Mouse (Mus musculus): Measurements from ENCODE around the gene Tecpr1. TPM values are rescaled to one million over a fixed set of nuclear protein-coding genes. Genes with fewer than 3 reads are reported as not detected.
A peak's percentile ranks its signal among the peaks of the same experiment; 100 is the strongest.

Gene Tecpr1
- polyA plus RNA-seq, 1 experiment, result 13.2 TPM

GRCm38 (mm10) chr5:144254122-144254810, 30.9 kb upstream of the Tecpr1 start:
- Histone ChIP-seq H3K9me3 (peaks cover 9% of the 10 kb centered on the region), H3K4me3 (replicated peaks) (peak overlapping the region; percentile 95), H3K27me3 (replicated peaks) (no peaks in the 10 kb centered on the region), H3K36me3 (replicated peaks; ENCODE audit: low read length) (peaks cover 22% of the 10 kb centered on the region), H3K4me1 (peaks cover 65% of the 10 kb centered on the region)
- no peak for TF ChIP-seq GATA1 (IDR thresholded peaks at IDR 0.05; ENCODE audit: borderline replicate concordance, low read length)
- no peak for TF ChIP-seq FLI1 (IDR thresholded peaks at IDR 0.05; ENCODE audit: low read length)

- no peaks in the 10 kb centered on the region for H3K27me3 ChIP-seq (replicated peaks)
- H3K4me1 ChIP-seq, result peaks cover 56% of the 10 kb centered on the region
- H3K9me3 ChIP-seq, result peaks cover 9% of the 10 kb centered on the region
- H3K36me3 ChIP-seq (replicated peaks; ENCODE audit: low read length), result peaks cover 11% of the 10 kb centered on the region
- no peak for TF ChIP-seq FLI1 (IDR thresholded peaks at IDR 0.05; ENCODE audit: low read length)
- TF ChIP-seq GATA1 (IDR thresholded peaks at IDR 0.05; ENCODE audit: borderline replicate concordance, low read length), result no peak
- H3K4me3 ChIP-seq (replicated peaks), result no peak overlapping the region
Observed at GRCm38 (mm10) chr5:144253212-144253611, 29.8 kb upstream of the Tecpr1 start.

GRCm38 (mm10) chr5:144251876-144252577, 28.6 kb upstream of the Tecpr1 start:
- TF ChIP-seq FLI1 (IDR thresholded peaks at IDR 0.05; ENCODE audit: low read length) (no peak), GATA1 (IDR thresholded peaks at IDR 0.05; ENCODE audit: borderline replicate concordance, low read length) (no peak)
- Histone ChIP-seq H3K27me3 (replicated peaks) (no peaks in the 10 kb centered on the region), H3K9me3 (peaks cover 9% of the 10 kb centered on the region), H3K4me1 (peaks cover 46% of the 10 kb centered on the region), H3K36me3 (replicated peaks; ENCODE audit: low read length) (no peaks in the 10 kb centered on the region), H3K4me3 (replicated peaks) (peak overlapping the region; percentile 19)

DNA sequence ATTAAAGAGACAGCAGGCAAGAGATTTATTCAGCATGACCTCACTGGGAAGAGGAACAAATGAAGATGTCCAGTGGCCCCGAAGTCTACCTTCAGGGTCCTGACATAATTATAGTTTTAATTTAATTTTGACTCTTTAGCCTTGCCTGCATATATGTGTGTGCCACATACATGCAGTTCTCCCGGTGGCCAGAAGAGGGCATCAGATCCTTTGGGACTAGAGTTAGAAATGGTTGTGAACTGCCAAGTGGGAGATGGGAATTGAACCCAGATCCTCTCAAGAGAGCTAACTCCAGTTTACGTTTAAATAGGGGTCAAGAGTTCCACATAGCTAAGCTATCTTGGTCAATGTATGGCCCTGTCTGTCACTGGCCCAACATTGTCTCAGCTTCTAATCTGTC, 26.5 kb upstream of the Tecpr1 start:
- Histone ChIP-seq H3K36me3 (replicated peaks; ENCODE audit: low read length) (no peaks in the 10 kb centered on the region), H3K27me3 (replicated peaks) (no peaks in the 10 kb centered on the region), H3K4me1 (peaks cover 34% of the 10 kb centered on the region), H3K4me3 (replicated peaks) (no peak overlapping the region), H3K9me3 (peaks cover 9% of the 10 kb centered on the region)
- no peak for TF ChIP-seq FLI1 (IDR thresholded peaks at IDR 0.05; ENCODE audit: low read length)
- no peak for TF ChIP-seq GATA1 (IDR thresholded peaks at IDR 0.05; ENCODE audit: borderline replicate concordance, low read length)

GRCm38 (mm10) chr5:144247906-144248585, 24.6 kb upstream of the Tecpr1 start:
- no peaks in the 10 kb centered on the region for H3K27me3 ChIP-seq (replicated peaks)
- H3K4me1 ChIP-seq, result peaks cover 22% of the 10 kb centered on the region
- no peak for TF ChIP-seq GATA1 (IDR thresholded peaks at IDR 0.05; ENCODE audit: borderline replicate concordance, low read length)
- no peak for TF ChIP-seq FLI1 (IDR thresholded peaks at IDR 0.05; ENCODE audit: low read length)
- H3K9me3 ChIP-seq, result peaks cover 9% of the 10 kb centered on the region
- H3K36me3 ChIP-seq (replicated peaks; ENCODE audit: low read length), result no peaks in the 10 kb centered on the region
- no peak overlapping the region for H3K4me3 ChIP-seq (replicated peaks)

DNA sequence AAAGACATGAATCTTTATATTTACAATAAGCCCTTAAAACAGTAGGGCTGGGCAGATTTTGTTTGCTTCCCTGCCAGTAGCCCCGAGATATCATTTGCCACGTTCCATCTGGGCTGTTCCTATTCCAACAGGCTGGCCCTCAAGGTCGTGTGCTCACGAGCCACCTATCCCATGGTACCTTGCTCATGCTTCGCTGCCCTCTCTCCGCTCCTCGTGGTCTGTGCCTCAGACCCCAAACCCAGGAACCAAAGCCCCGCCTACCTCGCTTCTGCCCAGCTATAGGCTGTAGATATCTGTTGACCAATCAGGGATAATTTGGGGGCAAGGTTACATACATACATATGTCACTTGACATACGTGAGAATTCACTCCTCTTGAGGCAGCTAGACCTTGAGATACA, 23.9 kb upstream of the Tecpr1 start:
- no peak for TF ChIP-seq GATA1 (IDR thresholded peaks at IDR 0.05; ENCODE audit: borderline replicate concordance, low read length)
- TF ChIP-seq FLI1 (IDR thresholded peaks at IDR 0.05; ENCODE audit: low read length), result no peak
- Histone ChIP-seq H3K4me3 (replicated peaks) (no peak overlapping the region), H3K27me3 (replicated peaks) (no peaks in the 10 kb centered on the region), H3K36me3 (replicated peaks; ENCODE audit: low read length) (no peaks in the 10 kb centered on the region), H3K4me1 (peaks cover 15% of the 10 kb centered on the region), H3K9me3 (peaks cover 9% of the 10 kb centered on the region)

GRCm38 (mm10) chr5:144246669-144247068, 23.3 kb upstream of the Tecpr1 start:
- TF ChIP-seq FLI1 (IDR thresholded peaks at IDR 0.05; ENCODE audit: low read length) (no peak), GATA1 (IDR thresholded peaks at IDR 0.05; ENCODE audit: borderline replicate concordance, low read length) (no peak)
- H3K4me1 ChIP-seq, result peaks cover 9% of the 10 kb centered on the region
- H3K4me3 ChIP-seq (replicated peaks), result no peak overlapping the region
- no peaks in the 10 kb centered on the region for H3K27me3 ChIP-seq (replicated peaks)
- no peaks in the 10 kb centered on the region for H3K36me3 ChIP-seq (replicated peaks; ENCODE audit: low read length)
- peaks cover 9% of the 10 kb centered on the region for H3K9me3 ChIP-seq

DNA sequence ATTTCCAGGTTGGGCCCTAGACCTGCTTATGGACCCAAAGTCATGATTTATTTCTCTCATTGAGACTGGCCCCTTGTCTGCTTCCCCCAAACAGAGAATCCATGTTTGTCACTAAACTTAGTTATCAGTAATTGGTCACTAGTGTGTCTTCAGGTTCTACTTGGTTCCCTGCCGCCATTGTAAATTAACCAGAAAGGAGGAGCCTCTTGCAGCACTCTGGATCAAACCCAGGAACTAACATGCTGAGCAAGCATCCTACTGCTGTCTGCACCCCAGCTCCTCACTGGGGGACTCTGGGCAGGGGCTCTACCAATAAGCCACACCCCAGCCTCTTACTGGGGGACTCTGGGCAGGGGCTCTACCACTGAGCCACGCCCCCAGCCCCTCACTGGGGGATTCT, 22.2 kb upstream of the Tecpr1 start:
- H3K36me3 ChIP-seq (replicated peaks; ENCODE audit: low read length), result no peaks in the 10 kb centered on the region
- H3K27me3 ChIP-seq (replicated peaks), result no peaks in the 10 kb centered on the region
- 0 out of 2 replicates have a peak, but pooled peaks cover 3% of the 10 kb centered on the region for H3K4me1 ChIP-seq
- TF ChIP-seq GATA1 (IDR thresholded peaks at IDR 0.05; ENCODE audit: borderline replicate concordance, low read length) (no peak), FLI1 (IDR thresholded peaks at IDR 0.05; ENCODE audit: low read length) (no peak)
- H3K9me3 ChIP-seq, result peaks cover 12% of the 10 kb centered on the region
- H3K4me3 ChIP-seq (replicated peaks), result no peak overlapping the region

DNA sequence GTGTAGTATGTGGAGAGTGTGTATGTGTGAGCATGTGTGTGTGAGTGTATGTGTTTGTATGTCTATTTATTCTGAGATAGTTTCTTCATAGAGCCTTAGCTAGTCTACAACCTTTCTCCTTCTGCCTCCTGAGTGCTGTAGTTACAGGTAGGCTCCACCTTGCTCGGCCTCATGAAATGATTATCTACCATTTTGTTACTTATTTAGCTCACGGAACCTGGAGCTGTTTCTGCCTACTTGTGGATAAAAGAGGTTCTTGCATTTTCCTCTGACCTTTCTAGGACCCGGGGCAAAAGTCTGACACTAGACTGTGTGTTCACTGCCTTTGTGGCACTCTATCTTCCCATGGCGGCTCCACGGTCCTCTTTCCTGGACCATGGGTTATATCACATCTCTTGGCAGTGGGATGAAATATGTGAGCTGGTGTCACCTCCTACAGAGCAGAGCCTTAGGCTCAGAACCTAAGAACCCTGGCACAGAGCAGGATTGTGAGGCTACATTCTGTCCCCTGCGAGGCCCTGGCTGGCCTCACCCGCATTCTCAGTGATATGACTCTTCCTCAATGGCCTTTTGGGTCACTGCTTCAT, 20.6 kb upstream of the Tecpr1 start, which contains the start of gene Bri3:
Gene Bri3 (plus strand): TSS at position 537 of the 587 bp plus-strand sequence.
- H3K36me3 ChIP-seq (replicated peaks; ENCODE audit: low read length), result no peaks in the 10 kb centered on the region
- TF ChIP-seq FLI1 (IDR thresholded peaks at IDR 0.05; ENCODE audit: low read length) (no peak), GATA1 (IDR thresholded peaks at IDR 0.05; ENCODE audit: borderline replicate concordance, low read length) (no peak)
- no peak within 1 kb of the TSS for H3K4me3 ChIP-seq (replicated peaks)
- 0 out of 2 replicates have a peak, but pooled peaks cover 3% of the 10 kb centered on the region for H3K4me1 ChIP-seq
- 0 out of 2 replicates have a peak, but pooled peaks cover 4% of the 10 kb centered on the region for H3K9me3 ChIP-seq
- peaks cover 2% of the 10 kb centered on the region for H3K27me3 ChIP-seq (replicated peaks)
